Mouse (Mus musculus) spleen, embryonic (tissue): Measurements from ENCODE around the gene Mrc2.

Experiments used
- CTCF ChIA-PET: fragments of 350-600 bp; sonication (Branson Sonifier 250); formaldehyde crosslinking; loops from one replicate; lab custom pipeline; 2022; lab: Charles Lee

The Mrc2 gene

GRCm38 (mm10) chr11:105348495-105348982, 56.1 kb downstream of the Mrc2 start:
- CTCF ChIA-PET: interaction anchor here (0.6 kb wide), 1 partner anchor 11 kb away, joined by 3 read pairs; no protein-coding TSS in a partner anchor

DNA sequence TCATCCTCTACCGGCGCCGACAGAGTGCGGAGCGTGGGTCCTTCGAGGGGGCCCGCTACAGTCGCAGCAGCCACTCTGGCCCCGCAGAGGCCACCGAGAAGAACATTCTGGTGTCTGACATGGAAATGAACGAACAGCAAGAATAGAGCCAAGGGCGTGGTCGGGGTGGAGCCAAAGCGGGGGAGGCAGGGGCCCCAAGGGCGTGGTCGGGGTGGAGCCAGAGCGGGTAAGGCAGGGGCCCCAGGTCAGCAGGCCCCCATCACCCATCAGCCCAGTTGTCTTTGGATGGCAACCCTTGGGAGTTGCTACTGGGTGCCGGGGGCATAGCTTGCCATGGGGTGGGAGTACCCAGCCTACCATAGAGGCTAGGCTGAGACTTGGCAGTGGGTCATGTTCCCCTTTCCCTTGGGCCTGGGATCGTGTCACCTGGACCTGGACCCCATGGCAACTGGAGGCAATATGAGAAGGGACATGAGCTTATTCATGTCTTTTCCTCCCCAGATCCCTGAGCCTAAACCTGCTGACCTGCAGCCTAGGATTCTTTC, 57.4 kb downstream of the Mrc2 start:
- CTCF ChIA-PET: no interaction called here

DNA sequence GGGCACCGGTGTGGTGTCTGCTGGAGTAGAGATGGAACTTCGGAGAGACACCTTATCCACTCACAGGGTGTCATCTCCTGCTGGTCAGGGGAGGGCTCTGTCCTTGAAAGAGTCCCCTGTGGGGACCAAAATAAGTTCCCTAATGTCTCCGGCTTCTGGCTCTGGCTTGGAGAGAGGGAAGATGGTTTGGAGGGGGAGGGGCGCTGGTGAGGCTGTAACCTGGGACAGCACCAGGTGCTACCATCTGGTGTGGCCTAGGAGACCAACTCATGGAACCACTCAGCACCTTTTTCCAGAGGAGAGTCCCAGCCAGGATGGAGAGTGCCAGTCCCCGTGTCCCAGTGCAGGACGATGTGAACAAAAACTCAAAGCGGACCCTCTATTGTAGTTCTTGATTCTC, 58.2 kb downstream of the Mrc2 start:
- CTCF ChIA-PET: no interaction called here

DNA sequence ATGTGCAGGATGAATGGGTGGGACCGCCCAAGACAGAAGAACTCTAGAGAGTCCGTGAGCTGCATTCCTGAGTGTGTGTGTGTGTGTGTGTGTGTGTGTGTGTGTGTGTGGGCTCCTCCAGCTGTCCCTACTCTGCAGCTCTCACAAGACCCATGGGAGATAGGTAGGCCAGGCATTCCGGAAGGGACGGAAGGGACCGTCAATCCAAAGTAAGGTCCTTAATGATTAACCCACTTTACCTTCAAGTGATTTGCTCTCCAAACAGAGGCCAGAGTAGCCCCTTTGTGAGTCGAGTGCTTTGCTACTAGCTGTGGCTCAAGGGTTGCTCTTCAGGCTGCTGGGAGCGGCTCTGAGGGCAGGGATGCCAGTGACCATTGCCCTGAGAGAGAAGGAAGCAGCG, 59.7 kb downstream of the Mrc2 start:
- CTCF ChIA-PET: no interaction called here

DNA sequence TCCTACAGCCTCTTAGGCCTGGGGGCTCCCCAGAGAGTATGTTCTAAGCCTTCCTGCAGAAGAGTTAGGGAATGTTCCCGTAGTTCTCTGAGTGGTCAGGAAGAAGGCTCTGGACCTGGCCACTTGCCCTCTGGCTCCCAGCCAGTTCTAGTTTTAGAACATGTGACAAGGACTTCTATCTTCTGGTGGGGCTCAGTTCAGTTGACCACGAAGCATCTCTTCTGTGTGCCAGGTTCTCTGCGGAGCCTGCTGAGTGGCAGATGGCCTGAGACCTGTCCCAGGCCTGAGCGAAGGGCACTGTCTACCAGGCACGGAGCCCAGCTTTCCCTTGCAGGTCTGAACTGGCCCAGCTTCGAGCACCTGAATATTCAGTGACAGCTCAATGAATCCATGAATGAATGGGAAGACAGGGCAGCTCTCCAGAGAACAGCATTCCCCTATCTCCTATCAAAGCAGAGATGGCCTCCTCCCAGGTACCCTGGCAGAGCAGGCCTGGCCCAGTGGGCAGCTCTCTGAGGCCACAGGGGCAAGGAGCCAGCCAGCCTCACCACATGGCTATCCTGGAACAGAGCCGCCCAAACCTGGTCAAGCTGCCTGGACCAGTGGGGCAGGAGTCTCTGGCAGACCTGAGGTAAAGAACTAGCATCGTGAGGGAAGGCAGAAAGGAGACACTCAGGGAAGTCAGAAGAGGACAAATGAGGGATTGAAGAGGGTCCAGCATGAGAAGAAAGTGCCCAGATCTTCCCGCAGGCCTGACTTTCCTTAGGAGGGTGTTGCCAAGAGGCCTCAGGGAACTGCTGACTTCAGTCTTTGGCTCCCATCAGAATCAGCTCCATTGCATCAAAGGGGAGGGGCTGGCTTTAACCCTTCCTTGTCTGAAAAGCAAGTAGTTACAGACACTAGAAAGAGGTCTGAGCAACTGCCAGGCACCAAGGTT, 60.8 kb downstream of the Mrc2 start:
- CTCF ChIA-PET: interaction anchor here (0.6 kb wide), 1 partner anchor 23 kb away, joined by 3 read pairs; no protein-coding TSS in a partner anchor

DNA sequence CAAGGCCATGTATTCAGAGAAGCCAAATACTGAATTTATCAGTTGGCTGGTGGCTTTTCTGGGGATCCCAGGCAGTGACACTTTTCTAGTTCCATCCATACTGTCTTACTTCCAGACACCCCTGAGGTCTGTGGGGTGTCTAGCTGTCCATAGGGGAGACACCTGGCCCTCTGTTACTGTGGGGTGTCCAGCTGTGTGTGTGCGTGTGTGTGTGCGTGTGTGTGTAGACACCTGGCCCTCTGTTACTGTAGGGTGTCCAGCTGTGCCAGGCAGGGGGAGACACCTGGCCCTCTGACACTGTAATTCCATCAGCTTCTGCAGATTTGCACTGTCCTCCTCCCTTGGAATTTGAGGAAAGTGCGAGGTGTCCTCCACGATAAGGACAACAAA, 61.4 kb downstream of the Mrc2 start:
- CTCF ChIA-PET: no interaction called here

DNA sequence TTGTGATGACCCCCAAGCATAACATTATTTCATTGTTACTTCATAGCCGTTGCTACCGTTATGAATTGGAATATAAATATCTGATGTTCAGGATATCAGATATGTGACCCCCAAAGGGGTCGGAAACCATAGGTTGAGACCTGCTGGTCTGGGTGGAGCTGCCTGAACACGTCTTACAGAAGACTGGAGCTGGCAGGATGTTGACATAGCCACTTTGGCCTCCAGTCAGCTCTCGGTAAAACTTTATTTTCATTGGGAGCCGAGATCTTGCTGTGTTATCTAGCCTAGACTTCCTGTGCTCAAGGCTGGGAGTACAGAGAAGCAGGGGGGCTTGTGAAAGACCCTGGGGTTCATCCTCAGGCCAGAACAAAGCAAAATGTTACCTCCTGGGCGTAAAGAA, 63.9 kb downstream of the Mrc2 start:
- CTCF ChIA-PET: no interaction called here

- CTCF ChIA-PET: no interaction called here
These were observed 69.8 kb downstream of the Mrc2 start for GRCm38 (mm10) chr11:105362041-105362765.

DNA sequence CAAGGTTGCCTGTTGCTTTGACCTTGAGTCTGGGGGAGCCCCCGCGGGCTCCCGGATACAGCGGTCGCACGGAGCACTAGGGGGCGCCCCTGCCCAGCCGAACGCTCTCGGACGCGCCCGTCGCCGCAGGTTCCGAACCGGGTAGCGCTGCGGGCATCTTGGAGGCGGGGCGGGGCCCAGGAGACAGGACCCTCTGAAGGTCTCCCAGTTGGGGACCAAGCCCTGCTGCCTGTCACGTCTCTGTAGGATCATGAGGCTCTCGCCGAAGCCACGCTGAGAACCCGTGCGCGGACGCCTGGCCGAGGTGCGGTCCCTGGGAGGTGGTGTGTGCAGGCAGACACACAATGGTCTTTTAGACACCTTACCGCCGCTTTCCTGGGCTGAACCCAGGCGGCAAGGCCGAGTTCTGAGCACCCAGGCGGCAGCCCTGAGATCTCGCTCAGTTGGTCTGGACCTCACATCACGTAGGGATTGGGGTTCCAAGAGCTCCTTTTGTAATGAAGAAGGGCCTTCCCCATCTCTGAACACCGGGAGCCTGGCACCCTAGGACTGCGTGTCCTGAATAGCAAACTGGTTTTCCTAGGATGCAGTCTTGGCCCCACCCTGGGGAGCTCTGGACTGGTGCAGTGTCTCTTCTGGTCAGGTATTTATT, 70.6 kb downstream of the Mrc2 start:
- CTCF ChIA-PET: interaction anchor here (0.6 kb wide), 3 partner anchors 23 to 555 kb away, joined by 3 to 6 read pairs (median 5); no protein-coding TSS in a partner anchor

- CTCF ChIA-PET: interaction anchor here (0.6 kb wide), 2 partner anchors 548 to 555 kb away, joined by 3 to 5 read pairs; no protein-coding TSS in a partner anchor
These were observed 71.3 kb downstream of the Mrc2 start for GRCm38 (mm10) chr11:105363598-105364385.

- CTCF ChIA-PET: no interaction called here
These were observed 72.1 kb downstream of the Mrc2 start for GRCm38 (mm10) chr11:105364386-105365065.

DNA sequence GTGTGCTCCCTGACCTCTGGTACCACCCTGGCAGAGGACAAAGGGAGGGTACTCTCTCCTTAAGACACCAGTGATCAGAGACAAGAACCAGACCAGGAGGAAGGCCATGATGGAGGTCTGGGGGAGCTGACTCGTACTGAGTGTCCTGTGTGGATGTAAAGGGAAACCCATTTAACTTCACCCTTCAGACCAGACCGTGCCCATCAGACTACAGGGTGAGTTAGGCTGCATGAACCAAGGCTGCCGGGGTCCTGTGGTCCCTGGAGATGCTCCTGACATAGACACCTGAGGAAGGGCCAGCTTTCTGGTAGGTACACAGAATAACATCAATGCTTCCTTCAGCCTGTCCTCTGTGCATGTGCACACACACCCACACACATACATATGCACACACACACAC, 73.2 kb downstream of the Mrc2 start:
- CTCF ChIA-PET: no interaction called here

DNA sequence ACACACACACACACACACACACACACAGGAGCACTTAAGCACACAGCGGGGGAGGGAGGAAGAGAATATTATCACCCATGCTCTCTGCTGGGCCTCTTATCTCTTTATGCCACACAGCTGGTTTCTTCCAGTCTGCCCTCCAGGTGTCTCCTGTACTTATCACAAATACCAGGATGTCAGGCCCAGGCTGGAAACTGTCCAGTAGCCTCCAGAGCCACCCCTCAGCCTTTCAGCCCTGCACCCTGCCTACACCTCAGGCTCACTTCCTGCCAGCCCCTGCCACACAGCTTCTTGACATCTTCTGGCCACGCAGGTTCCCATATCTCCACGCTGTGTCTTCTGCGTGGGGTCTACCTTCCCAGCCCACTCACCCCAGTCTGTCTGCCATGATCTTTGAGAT, 73.6 kb downstream of the Mrc2 start:
- CTCF ChIA-PET: no interaction called here

DNA sequence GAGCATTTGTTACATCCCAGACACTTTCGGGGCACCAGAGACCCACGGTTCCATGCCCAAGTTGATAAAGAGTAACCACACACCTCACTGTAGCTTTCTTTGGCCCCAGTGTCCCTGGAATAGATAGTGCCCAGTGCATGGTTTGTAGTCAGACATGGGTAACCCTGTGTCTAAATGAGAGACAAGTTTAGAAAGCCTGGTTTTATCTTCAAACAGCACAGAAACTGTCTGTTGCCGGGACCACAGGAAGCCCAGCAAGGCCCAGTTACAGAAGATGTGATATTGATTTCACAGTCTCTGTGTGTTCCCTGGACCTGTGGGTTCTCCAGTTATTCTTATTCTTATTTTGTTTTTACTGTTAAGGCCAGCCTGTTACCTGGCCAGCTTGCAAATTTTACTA, 74.7 kb downstream of the Mrc2 start:
- CTCF ChIA-PET: no interaction called here

DNA sequence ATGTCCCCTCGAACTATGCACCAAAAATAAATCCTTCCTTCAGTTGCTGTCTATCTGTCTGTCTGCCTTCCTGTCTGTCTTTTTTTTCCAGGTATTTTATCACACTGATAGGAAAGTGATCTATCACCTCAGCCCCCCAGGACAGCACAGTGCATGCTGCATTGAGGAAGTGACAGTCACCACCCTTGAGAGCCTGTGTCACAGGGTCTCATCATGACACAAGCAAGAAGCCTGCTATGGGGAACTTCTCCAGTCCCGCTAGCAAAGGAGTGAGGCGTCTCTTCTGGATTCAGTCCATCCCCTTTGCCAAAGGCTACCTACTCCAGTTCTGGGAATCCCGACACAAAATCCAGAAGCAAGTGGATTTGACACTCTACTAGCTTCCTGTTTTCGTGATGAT, 76.4 kb downstream of the Mrc2 start:
- CTCF ChIA-PET: no interaction called here

DNA sequence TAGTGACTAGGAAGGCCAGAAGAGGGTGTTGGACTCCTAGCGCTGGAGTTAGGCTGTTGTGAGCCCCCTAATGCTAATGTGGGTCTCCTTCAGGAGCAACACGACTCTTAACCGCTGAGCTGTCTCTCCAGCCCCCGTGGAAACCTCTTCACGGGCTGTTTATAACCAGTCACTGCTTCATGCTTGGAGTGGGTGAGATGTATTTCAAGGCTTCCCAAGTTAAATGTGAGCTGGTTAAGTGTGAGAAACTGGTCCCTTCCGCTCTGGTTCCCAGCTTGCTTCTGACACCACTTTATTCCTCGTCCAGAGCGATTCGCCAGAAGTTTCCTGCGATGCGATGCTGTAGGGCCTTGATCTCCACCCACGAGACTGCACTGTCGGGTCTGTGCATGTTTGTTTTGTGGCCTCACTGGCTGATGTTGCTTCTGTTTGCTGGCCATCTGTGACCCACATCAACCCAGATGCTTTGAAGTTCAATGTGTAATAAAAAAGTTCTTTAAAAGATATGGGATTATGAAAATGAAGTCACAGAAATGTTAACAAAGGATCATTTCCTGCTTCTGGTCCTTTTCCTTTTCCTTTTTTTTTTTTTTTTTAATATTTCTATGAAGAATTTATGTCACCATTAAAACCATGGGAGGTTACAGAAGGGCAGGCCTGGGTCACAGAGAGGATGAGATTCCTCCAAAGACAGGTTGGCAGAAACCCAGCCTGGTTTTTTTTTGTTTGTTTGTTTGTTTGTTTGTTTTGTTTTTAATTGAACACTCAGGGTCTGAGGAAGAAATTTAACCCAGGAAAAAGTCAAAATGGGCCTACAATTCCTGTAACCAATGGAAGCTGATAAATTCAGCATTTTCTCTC, 77.3 kb downstream of the Mrc2 start:
- CTCF ChIA-PET: no interaction called here

- CTCF ChIA-PET: no interaction called here
These were observed 79.4 kb downstream of the Mrc2 start for GRCm38 (mm10) chr11:105371818-105372217.

- CTCF ChIA-PET: no interaction called here
These were observed 81.4 kb downstream of the Mrc2 start for GRCm38 (mm10) chr11:105373881-105374280.

GRCm38 (mm10) chr11:105374526-105375175, 82.2 kb downstream of the Mrc2 start:
- CTCF ChIA-PET: no interaction called here
